Mouse (Mus musculus) megakaryocyte, embryonic 14.5 days (primary cell): Measurements from ENCODE around the gene Tmem79. TPM values are rescaled to one million over a fixed set of nuclear protein-coding genes. Genes with fewer than 3 reads are reported as not detected.
"Not testable (repeated sequence)": the region's sequence is repeated elsewhere in the genome, so short reads cannot be mapped to it uniquely, and the experiment has no call there.

Experiments
- H3K27me3 ChIP-seq: replicated peaks from 2 replicates; pipeline ENCODE3; 2012; ENCODE audit warnings: inconsistent platforms
- H3K36me3 ChIP-seq: replicated peaks from 2 replicates; pipeline ENCODE3; 2012; ENCODE audit warnings: low read length, inconsistent platforms, mixed read lengths
- H3K4me1 ChIP-seq: 2 replicates; pipeline ENCODE4 v1.6.1; 2012; ENCODE audit warnings: inconsistent platforms
- H3K4me3 ChIP-seq: replicated peaks from 2 replicates; pipeline ENCODE3; 2012; ENCODE audit warnings: moderate library complexity, mild to moderate bottlenecking, inconsistent platforms
- H3K9me3 ChIP-seq: 2 replicates; pipeline ENCODE4 v1.6.1; 2012; ENCODE audit warnings: inconsistent platforms
- FLI1 ChIP-seq: IDR thresholded peaks from 2 replicates; pipeline ENCODE4 v1.6.1; 2012; ENCODE audit warnings: low read length, inconsistent platforms, mixed read lengths
- GATA1 ChIP-seq: IDR thresholded peaks from 3 replicates; pipeline ENCODE4 v1.6.1; 2012; ENCODE audit warnings: mixed read lengths, low read length, inconsistent platforms, borderline replicate concordance
- polyA plus RNA-seq: library from polyadenylated mRNA; stranded (reverse); fragments of >175 nt; gene quantifications from 2 replicates; pipeline ENCODE4 v1.2.3, GENCODE M21; 2012; ENCODE audit warnings: low replicate concordance; ENCODE audit not compliant: insufficient read depth

Tmem79 gene
- polyA plus RNA-seq, 1 experiment = 2.3 TPM

DNA sequence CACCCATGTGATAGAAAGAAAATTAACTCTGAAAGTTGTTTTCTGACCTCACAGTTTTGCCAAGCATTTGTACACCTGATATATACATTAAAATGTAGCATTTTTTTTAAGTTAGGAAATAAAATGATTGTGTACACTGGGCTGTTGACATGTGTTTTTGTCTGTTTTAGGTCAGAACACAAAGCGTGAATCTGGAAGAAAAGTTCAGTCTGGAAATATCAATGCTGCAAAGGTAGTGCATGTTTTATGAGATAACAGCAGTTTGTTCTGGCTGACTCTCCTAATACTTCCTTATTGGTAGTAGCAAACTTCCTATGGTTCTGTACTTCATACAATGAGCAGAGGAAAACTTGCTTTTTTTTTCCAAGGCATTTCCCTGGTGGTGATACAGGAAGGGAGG lies 36.8 kb downstream of the Tmem79 start:
- H3K36me3 ChIP-seq = peaks cover 53% of the 10 kb centered on the region
- no peaks in the 10 kb centered on the region for H3K9me3 ChIP-seq
- no peaks in the 10 kb centered on the region for H3K27me3 ChIP-seq
- no peak overlapping the region for H3K4me3 ChIP-seq
- TF ChIP-seq FLI1 (no peak), GATA1 (no peak)
- peaks cover 40% of the 10 kb centered on the region for H3K4me1 ChIP-seq

DNA sequence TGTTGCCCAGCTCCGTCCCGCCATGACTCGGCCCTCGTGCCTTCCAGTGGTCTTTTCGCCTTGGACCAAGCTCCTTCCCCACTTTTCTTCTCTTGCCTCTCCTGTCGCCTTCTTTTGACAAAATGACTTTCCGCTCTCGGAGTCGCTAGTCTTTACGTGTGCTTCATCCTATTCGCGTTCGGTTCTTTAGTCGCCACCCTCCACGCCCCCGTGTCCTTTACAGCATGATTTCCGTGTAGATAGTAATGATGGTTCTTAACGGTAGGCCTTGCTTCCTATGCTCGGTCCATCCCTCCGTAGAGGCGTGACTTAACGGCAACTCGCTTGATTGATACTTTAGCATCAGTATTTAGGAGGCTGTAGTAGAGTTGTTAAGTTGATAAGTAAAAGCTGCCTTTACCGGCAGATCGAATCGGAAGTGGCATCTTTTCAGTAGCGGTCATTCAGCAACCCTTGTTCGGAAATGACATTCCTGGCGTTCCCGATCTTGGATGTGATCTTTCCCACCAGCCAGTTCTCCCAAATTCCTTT lies 38.6 kb downstream of the Tmem79 start:
- H3K9me3 ChIP-seq = no peaks in the 10 kb centered on the region
- no peaks in the 10 kb centered on the region for H3K27me3 ChIP-seq
- H3K4me1 ChIP-seq = peaks cover 40% of the 10 kb centered on the region
- H3K4me3 ChIP-seq = peak overlapping the region; percentile 98
- TF ChIP-seq GATA1 (no peak), FLI1 (no peak)
- peaks cover 35% of the 10 kb centered on the region for H3K36me3 ChIP-seq

DNA sequence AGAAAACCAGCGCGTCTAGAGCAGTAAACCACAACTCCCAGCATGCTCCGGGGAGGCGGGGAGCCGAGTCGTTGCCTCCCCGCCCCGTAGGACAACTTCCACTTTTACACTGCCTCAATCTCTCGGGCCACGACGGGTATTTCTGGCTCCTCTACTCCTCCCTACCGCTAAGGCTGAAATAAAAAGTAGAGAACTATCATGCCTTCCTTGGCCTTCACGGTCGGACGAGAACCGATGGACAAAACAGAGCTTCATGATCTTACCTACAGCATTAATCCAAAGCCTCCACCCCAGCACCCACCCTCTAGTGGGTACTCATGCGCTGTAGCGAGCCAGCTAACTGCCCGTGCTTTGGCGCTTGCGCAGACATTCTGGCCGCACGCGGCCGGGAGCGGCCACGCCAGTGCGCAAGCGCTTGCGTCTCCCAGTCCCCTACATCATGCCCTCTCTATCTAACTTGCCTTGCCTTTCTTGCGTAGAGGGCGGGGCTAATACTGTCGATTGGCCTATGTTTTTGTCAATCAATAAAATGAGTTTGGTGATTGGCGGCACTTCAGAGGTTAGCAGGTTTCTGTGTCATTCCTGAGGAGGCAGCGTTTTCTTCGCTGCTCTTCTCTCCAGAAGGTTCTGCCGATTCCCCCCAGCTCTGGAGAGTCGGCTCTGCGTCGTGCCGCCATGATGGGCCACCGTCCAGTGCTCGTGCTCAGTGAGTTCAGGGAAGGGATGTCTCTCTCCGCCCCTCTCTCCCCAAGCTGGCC lies 39.2 kb downstream of the Tmem79 start, which contains the start of the genes Tsacc and Cct3:
Tsacc (minus strand) TSS at position 439 of the 758 bp plus-strand sequence.
Cct3 (plus strand) TSS at position 556 of the 758 bp plus-strand sequence.
- Histone ChIP-seq H3K27me3 (no peaks in the 10 kb centered on the region), H3K36me3 (peaks cover 29% of the 10 kb centered on the region), H3K4me3 (peak within 1 kb of the TSS; percentile 98), H3K4me1 (peaks cover 40% of the 10 kb centered on the region), H3K9me3 (no peaks in the 10 kb centered on the region)
- TF ChIP-seq GATA1 = no peak
- TF ChIP-seq FLI1 = no peak

DNA sequence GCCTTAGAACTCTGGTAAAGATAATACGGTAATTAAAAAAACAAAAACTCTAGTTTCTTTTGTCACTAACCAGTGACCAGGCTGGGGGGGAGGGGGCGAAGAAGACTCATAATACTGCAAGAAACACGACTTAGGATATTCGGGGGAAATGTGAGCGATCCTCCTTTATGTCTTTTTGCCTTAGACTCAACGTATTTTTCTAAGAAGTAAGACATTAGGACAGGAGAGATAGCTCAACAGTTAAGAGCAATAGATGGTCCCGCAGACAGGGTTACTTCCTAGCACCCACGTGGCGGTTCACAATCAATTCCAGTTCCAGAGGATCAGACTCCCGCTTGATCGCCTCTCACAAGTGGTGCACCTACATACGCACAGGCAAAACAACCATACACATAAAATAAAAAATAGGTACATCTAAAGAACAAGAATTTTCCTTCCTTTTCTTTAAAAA lies 39.8 kb downstream of the Tmem79 start:
- H3K4me3 ChIP-seq = peak overlapping the region; percentile 98
- TF ChIP-seq FLI1 (no peak), GATA1 (no peak)
- H3K4me1 ChIP-seq = peaks cover 40% of the 10 kb centered on the region
- H3K9me3 ChIP-seq = no peaks in the 10 kb centered on the region
- H3K36me3 ChIP-seq = peaks cover 24% of the 10 kb centered on the region
- no peaks in the 10 kb centered on the region for H3K27me3 ChIP-seq

DNA sequence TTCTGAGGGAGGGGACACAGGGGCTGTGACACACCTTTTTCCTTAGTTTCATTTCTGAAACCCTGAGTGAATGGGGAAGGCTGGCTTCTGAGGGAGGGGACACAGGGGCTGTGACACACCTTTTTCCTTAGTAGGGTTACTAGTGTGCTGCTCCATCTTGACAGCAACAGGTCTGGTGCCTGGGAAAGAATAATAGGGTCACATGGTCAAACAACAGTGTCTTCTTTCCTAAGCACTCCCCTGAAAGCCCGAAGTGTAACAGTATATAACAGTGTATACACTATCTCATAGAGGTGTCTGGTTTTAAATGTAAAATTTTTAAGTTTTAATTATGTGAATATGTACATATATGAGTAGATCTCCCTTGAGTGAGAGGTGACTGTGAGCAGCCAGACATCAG lies 40.7 kb downstream of the Tmem79 start:
- Histone ChIP-seq H3K4me3 (peak overlapping the region; percentile 98), H3K4me1 (peaks cover 40% of the 10 kb centered on the region), H3K36me3 (peaks cover 17% of the 10 kb centered on the region)
- H3K9me3 ChIP-seq, H3K27me3 ChIP-seq: not testable (repeated sequence)

DNA sequence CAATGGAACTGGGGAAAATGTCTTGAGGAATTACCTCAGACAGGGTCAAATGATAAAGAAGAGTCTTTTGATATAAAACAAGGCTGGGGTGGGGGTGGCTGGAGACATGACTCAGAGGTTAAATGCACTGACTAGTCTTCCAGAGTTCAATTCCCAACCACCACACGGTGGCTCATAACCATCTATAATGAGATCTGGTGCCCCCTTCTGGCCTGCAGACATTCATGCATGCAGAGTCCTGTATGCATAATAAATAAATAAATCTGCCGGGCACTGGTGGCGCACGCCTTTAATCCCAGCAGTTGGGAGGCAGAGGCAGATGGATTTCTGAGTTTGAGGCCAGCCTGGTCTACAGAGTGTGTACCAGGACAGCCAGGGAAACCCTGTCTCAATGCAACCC lies 44.0 kb downstream of the Tmem79 start:
- no peaks in the 10 kb centered on the region for H3K27me3 ChIP-seq
- no peak overlapping the region for H3K4me3 ChIP-seq
- TF ChIP-seq GATA1 (no peak), FLI1 (no peak)
- peaks cover 16% of the 10 kb centered on the region for H3K36me3 ChIP-seq
- peaks cover 21% of the 10 kb centered on the region for H3K4me1 ChIP-seq
- H3K9me3 ChIP-seq = no peaks in the 10 kb centered on the region

DNA sequence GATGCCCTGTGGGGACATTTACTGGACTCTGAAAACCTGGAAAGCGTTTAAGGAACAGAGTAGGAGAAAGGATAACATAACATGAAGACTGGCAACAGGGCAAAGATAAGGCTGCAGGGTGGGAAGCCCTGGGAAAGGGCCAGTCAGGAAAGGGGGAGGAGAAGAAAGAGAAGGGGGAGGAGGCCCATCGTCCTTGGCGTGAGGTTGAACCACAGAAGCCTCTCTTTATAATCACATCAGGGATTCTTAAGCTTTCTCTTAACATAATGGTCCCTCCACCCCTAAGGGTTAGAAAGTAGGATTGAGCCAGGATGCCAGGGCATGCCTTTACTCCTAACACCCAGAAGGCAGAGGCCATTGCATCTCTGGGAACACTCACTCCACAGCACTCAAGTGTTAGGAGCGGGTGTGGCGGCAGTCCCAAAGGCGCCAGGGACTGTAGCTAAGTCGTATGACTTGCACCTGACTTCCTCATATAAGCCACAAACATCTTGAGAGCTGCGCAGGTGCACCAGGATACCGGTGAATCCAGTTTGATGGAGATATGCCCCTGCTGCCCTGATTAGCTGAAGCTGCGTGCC lies 47.7 kb downstream of the Tmem79 start:
- H3K27me3 ChIP-seq, H3K9me3 ChIP-seq, H3K4me3 ChIP-seq, H3K4me1 ChIP-seq: not testable (repeated sequence)
- peaks cover 31% of the 10 kb centered on the region for H3K36me3 ChIP-seq

DNA sequence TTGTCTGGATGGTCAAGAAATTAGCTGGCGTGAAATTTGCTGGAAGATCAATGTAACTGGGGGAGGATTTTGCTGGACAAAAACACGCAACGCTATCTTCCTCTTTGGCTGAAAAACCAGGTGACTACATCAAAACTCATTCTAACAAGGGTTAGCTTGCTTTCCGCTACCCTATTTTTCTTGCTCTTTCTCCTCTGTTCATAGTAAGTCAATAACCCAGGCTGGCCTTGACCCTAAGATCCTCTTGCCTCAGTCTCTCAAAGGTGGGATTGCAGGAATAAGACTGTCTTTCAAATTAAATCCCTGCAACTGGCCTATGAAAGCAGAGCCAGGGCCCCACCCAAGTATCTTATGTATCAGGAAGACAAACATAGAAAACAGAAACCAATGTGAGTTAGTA lies 48.8 kb downstream of the Tmem79 start, which contains the start of gene Gm38392:
Gm38392 (minus strand) TSS at position 101 of the 400 bp plus-strand sequence.
- TF ChIP-seq FLI1 (no peak), GATA1 (no peak)
- no peaks in the 10 kb centered on the region for H3K27me3 ChIP-seq
- H3K9me3 ChIP-seq = no peaks in the 10 kb centered on the region
- peaks cover 3% of the 10 kb centered on the region for H3K4me1 ChIP-seq
- no peak within 1 kb of the TSS for H3K4me3 ChIP-seq
- H3K36me3 ChIP-seq = peaks cover 31% of the 10 kb centered on the region

DNA sequence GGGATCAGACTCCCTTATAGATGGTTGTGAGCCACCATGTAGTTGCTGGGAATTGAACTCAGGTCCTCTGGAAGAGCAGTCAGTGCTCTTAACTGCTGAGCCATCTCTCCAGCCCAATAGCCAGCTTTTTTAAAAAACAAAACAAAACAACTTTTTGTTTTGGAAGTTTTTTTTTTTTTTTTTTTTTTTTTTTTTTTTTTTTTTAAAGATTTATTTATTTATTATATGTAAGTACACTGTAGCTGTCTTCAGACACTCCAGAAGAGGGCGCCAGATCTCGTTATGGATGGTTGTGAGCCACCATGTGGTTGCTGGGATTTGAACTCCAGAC lies 50.4 kb downstream of the Tmem79 start:
- peaks cover 29% of the 10 kb centered on the region for H3K36me3 ChIP-seq
- H3K9me3 ChIP-seq, H3K27me3 ChIP-seq, H3K4me3 ChIP-seq, H3K4me1 ChIP-seq: not testable (repeated sequence)

DNA sequence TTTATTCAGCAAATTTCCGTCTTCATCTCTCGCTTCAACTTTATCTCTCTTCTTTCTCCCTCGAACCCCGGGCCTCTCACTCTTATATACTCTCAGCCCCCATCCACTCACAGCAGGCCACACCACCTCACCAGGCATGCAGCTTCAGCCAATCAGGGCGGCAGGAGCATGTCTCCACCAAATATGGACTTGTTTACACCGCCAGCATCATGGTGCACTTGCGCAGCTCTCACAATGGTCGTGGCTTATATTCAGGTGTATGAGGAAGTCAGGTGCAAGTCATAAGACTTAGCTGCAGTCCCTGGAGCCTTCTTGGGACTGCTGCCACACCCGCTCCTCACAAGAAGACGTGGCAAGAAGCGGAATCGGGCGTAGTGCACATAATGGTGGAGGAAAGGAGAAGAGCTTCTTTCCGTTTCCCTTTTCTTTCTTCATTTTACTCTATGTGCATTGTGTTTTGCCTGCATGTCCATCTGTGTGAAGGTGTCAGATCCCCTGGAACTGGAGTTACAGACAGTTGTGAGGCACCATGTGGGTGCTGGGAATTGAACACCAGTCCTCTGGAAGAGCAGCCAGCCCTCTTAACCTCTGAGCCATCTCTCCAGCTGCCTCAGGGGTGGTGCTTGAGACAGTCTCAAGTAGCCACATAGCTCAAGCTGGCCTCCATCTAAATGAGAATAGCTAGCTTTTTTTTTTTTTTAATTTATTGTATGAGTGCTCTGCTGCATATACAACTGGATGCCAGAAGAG lies 51.0 kb downstream of the Tmem79 start:
- not testable (repeated sequence) for H3K9me3 ChIP-seq, H3K27me3 ChIP-seq, H3K4me3 ChIP-seq, H3K4me1 ChIP-seq
- H3K36me3 ChIP-seq = peaks cover 25% of the 10 kb centered on the region

DNA sequence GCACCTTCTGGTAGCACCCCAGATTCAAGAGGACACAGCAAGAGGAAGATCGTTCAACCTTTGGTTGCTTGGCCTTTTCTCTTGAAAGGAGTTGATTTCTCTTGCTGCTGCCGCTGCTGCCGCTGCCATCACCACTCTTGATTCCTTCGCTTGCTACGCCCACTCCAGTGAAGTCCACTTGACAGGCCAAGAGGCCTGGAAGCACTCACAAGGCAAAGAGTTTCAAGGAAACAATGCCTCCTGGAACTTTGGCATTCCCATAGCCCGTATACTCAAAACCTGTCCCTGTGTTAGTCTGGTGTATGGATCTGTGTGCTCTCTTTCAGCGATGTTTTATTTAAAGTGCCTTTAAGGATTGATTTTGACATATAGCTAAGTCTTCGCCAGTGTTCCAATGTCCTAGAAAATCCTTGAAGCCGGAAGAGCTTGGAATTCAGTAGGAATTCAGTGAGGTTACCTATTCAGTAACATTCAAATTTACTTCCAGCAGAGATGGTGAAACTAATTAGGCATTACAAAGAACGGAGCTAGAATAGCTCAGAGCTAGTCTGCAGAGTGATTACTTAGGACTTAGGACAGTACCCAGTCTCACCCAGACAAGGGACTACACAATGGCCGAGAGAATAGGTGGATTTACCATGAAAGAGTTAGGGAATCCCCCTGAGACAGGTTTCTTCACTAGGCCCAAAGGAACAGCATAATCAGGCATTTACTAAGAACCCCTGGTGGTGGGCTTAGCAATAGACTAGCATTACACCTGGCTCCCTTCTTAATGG lies 54.6 kb downstream of the Tmem79 start:
- H3K4me3 ChIP-seq, H3K9me3 ChIP-seq, H3K4me1 ChIP-seq, H3K36me3 ChIP-seq, H3K27me3 ChIP-seq: not testable (repeated sequence)
